Mouse (Mus musculus) T-helper 17 cell (primary cell): ENCODE data around the gene C1qtnf9.

Experiments used
- in situ Hi-C, 2 experiments: fragments of 300-600 bp; cut with MboI, MseI; formaldehyde crosslinking; loops; 1 replicate in 1 of 2; 2 replicates in 1 of 2; pipeline ENCODE4 v1.15.1; 2025; ENCODE audit warnings: high pct_unique_total_duplicates in 2 of 2

The C1qtnf9 gene

GRCm38 (mm10) chr14:60782121-60782656 is 14.3 kb downstream of the C1qtnf9 start:
- in situ Hi-C loops: no loop called here

GRCm38 (mm10) chr14:60783196-60783595 is 15.3 kb downstream of the C1qtnf9 start:
- in situ Hi-C loops: no loop called here

GRCm38 (mm10) chr14:60784427-60785315 is 16.7 kb downstream of the C1qtnf9 start, which contains the start of gene Mipep:
Gene Mipep, plus strand, starts transcription at chr14:60784573.
- in situ Hi-C loops: no loop called here

GRCm38 (mm10) chr14:60790103-60790502 is 22.2 kb downstream of the C1qtnf9 start:
- in situ Hi-C loops: no loop called here

- in situ Hi-C loops: loop anchor here (5.0 kb wide), 2 partner anchors 316 to 501 kb away; no protein-coding TSS in a partner anchor
These were observed 28.8 kb downstream of the C1qtnf9 start for GRCm38 (mm10) chr14:60796600-60797322.

GRCm38 (mm10) chr14:60797596-60797995 is 29.7 kb downstream of the C1qtnf9 start:
- in situ Hi-C loops: loop anchor here (5.0 kb wide), 2 partner anchors 315 to 500 kb away; no protein-coding TSS in a partner anchor

- in situ Hi-C loops: loop anchor here (5.0 kb wide), 2 partner anchors 314 to 499 kb away; no protein-coding TSS in a partner anchor
These were observed 30.8 kb downstream of the C1qtnf9 start for GRCm38 (mm10) chr14:60798721-60799120.

GRCm38 (mm10) chr14:60799762-60800728 is 32.1 kb downstream of the C1qtnf9 start:
- in situ Hi-C loops: loop anchor here (5.0 kb wide), 2 partner anchors 312 to 497 kb away; no protein-coding TSS in a partner anchor

- in situ Hi-C loops: no loop called here
These were observed 34.1 kb downstream of the C1qtnf9 start for GRCm38 (mm10) chr14:60802026-60802425.

GRCm38 (mm10) chr14:60804978-60805377 is 37.0 kb downstream of the C1qtnf9 start:
- in situ Hi-C loops: loop anchor here (5.0 kb wide), 2 partner anchors 307 to 482 kb away; no protein-coding TSS in a partner anchor

GRCm38 (mm10) chr14:60805871-60806270 is 37.9 kb downstream of the C1qtnf9 start:
- in situ Hi-C loops: loop anchor here (5.0 kb wide), 2 partner anchors 306 to 481 kb away; no protein-coding TSS in a partner anchor

- in situ Hi-C loops: loop anchor here (5.0 kb wide), 2 partner anchors 305 to 480 kb away; no protein-coding TSS in a partner anchor
These were observed 39.0 kb downstream of the C1qtnf9 start for GRCm38 (mm10) chr14:60806891-60807344.

- in situ Hi-C loops: loop anchor here (5.0 kb wide), 2 partner anchors 302 to 477 kb away; no protein-coding TSS in a partner anchor
These were observed 41.9 kb downstream of the C1qtnf9 start for GRCm38 (mm10) chr14:60809881-60810280.

- in situ Hi-C loops: no loop called here
These were observed 43.6 kb downstream of the C1qtnf9 start for GRCm38 (mm10) chr14:60811547-60811946.

- in situ Hi-C loops: loop anchor here in 1 of 2 experiments (5.0 kb wide), 1 partner anchor 102 kb away; no protein-coding TSS in a partner anchor
These were observed 47.2 kb downstream of the C1qtnf9 start for GRCm38 (mm10) chr14:60815098-60815497.

GRCm38 (mm10) chr14:60818045-60818444 is 50.1 kb downstream of the C1qtnf9 start:
- in situ Hi-C loops: loop anchor here in 1 of 2 experiments (5.0 kb wide), 1 partner anchor 99 kb away; no protein-coding TSS in a partner anchor

GRCm38 (mm10) chr14:60830096-60830495 is 62.2 kb downstream of the C1qtnf9 start:
- in situ Hi-C loops: no loop called here
